Mouse (Mus musculus): ENCODE results near the gene Tepp. TPM values are rescaled to one million over a fixed set of nuclear protein-coding genes. Genes with fewer than 3 reads are reported as not detected.
A peak's percentile ranks its signal among the peaks of the same experiment; 100 is the strongest.

Gene Tepp
- polyA plus RNA-seq (2016; fragmentation: Nextera tagmentation; extraction: Ambion mirVana): not detected in 2 replicates

GRCm38 (mm10) chr8:95310342-95310970 is at the start of gene Tepp:
Gene Tepp (plus strand): TSS chr8:95310566.
- 27% methylated on average over 6 of the region's 6 CpGs for WGBS
- no peaks in the 10 kb centered on the region for H3K9me3 ChIP-seq
- no peaks in the 10 kb centered on the region; the same call in 1 of the 2 replicates for H3K27me3 ChIP-seq (ENCODE audit: insufficient read depth, poor library complexity, severe bottlenecking)
- no peak within 1 kb of the TSS for H3K4me3 ChIP-seq
- no peak for DNase-seq (ENCODE audit: low spot score)
- no peaks in the 10 kb centered on the region for H3K36me3 ChIP-seq
- H3K27ac ChIP-seq: no peak within 1 kb of the TSS
- H3K4me1 ChIP-seq (replicated peaks): peaks cover 17% of the 10 kb centered on the region

DNA sequence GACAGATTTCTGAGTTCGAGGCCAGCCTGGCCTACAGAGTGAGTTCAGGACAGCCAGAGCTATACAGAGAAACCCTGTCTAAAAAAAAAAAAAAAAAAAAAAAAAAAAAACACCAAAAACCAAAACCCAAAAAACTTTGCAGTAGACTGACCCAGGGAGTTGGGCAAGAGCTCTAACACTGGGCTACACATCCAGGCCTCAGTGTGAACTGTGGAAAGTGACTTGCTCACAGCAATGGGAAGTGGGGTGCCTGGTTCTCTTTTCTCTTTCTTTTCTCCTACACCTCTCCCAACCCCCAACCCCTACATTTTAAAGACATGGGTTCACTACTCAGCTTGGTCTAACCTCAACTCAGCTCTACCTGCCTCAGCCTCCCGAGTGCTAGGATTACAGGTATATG is 48.2 kb upstream of the Tepp start:
- 83% methylated on average over 2 of the region's 2 CpGs for WGBS
- H3K4me1 ChIP-seq (replicated peaks): no peaks in the 10 kb centered on the region

GRCm38 (mm10) chr8:95270501-95270900 is 39.9 kb upstream of the Tepp start:
- Histone ChIP-seq H3K4me3 (no peak overlapping the region), H3K27me3 (ENCODE audit: insufficient read depth, poor library complexity, severe bottlenecking) (no peaks in the 10 kb centered on the region), H3K9me3 (no peaks in the 10 kb centered on the region), H3K27ac (peak overlapping the region; percentile 40; the same call in 1 of the 2 replicates), H3K4me1 (replicated peaks) (peaks cover 13% of the 10 kb centered on the region), H3K36me3 (no peaks in the 10 kb centered on the region)
- WGBS: 72% methylated on average over 12 of the region's 12 CpGs
- no peak for DNase-seq (ENCODE audit: low spot score)

More for the DNA sequence above, 48.2 kb upstream of the Tepp start:
- no peaks in the 10 kb centered on the region for H3K36me3 ChIP-seq
- no peak overlapping the region for H3K27ac ChIP-seq
- H3K9me3 ChIP-seq: no peaks in the 10 kb centered on the region
- no peaks in the 10 kb centered on the region for H3K27me3 ChIP-seq (ENCODE audit: insufficient read depth, poor library complexity, severe bottlenecking)
- no peak overlapping the region for H3K4me3 ChIP-seq
- DNase-seq (ENCODE audit: low spot score): no peak

GRCm38 (mm10) chr8:95271841-95272240 is 38.5 kb upstream of the Tepp start:
- 39% methylated on average over 4 of the region's 4 CpGs for WGBS
- no peaks in the 10 kb centered on the region for H3K9me3 ChIP-seq
- no peak for DNase-seq (ENCODE audit: low spot score)
- H3K27me3 ChIP-seq (ENCODE audit: insufficient read depth, poor library complexity, severe bottlenecking): no peaks in the 10 kb centered on the region
- peaks cover 13% of the 10 kb centered on the region for H3K4me1 ChIP-seq (replicated peaks)
- H3K27ac ChIP-seq: no peak overlapping the region
- H3K4me3 ChIP-seq: no peak overlapping the region
- H3K36me3 ChIP-seq: no peaks in the 10 kb centered on the region

- H3K4me1 ChIP-seq (replicated peaks): peaks cover 13% of the 10 kb centered on the region
- 34% methylated on average over 2 of the region's 2 CpGs for WGBS
- no peak overlapping the region for H3K27ac ChIP-seq
- no peak overlapping the region for H3K4me3 ChIP-seq
- H3K9me3 ChIP-seq: no peaks in the 10 kb centered on the region
- H3K36me3 ChIP-seq: no peaks in the 10 kb centered on the region
- no peak for DNase-seq (ENCODE audit: low spot score)
- H3K27me3 ChIP-seq (ENCODE audit: insufficient read depth, poor library complexity, severe bottlenecking): no peaks in the 10 kb centered on the region
Observed at GRCm38 (mm10) chr8:95272871-95273270, 37.5 kb upstream of the Tepp start.

- no peaks in the 10 kb centered on the region for H3K9me3 ChIP-seq
- H3K36me3 ChIP-seq: no peaks in the 10 kb centered on the region
- H3K27ac ChIP-seq: no peak overlapping the region
- H3K27me3 ChIP-seq (ENCODE audit: insufficient read depth, poor library complexity, severe bottlenecking): no peaks in the 10 kb centered on the region
- no peak overlapping the region for H3K4me3 ChIP-seq
- peaks cover 6% of the 10 kb centered on the region for H3K4me1 ChIP-seq (replicated peaks)
- no peak for DNase-seq (ENCODE audit: low spot score)
- 65% methylated on average over 5 of the region's 5 CpGs for WGBS
Observed at GRCm38 (mm10) chr8:95281493-95281892, 28.9 kb upstream of the Tepp start.

DNA sequence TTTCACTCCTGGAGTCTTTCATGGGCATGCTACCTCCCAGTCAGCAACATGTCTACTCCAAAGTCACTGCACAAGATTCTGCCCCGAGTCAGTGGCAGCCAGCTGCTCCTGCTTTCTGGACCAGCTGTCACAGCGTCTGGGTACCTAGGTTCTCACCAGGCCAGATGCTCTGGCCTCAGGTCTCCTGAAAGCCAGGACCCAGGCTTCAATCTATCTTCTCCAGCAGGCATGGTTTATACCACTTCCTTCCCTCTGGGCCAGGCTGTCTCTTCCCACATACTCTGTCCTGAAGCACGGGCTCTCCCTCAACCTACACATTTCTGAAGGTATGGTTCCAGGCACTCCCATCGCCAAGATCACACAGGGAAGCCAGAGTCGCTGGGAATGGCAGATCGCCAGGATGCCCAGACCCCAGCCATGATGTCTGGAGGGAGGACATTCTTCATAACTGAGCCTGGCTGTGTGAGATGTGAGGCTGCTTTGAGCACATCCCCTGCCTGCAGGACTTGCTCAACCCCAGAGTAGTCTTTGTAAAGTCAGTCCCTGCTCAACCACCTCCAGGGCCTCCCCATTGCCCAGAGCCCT is 21.2 kb upstream of the Tepp start:
- no peak overlapping the region for H3K27ac ChIP-seq
- 0 out of 2 replicates have a peak, but pooled peaks cover 4% of the 10 kb centered on the region for H3K4me1 ChIP-seq (replicated peaks)
- DNase-seq (ENCODE audit: low spot score): no peak
- no peaks in the 10 kb centered on the region for H3K36me3 ChIP-seq
- no peaks in the 10 kb centered on the region for H3K9me3 ChIP-seq
- no peaks in the 10 kb centered on the region for H3K27me3 ChIP-seq (ENCODE audit: insufficient read depth, poor library complexity, severe bottlenecking)
- no peak overlapping the region for H3K4me3 ChIP-seq
- 83% methylated on average over 6 of the region's 6 CpGs for WGBS

GRCm38 (mm10) chr8:95293172-95293571 is 17.2 kb upstream of the Tepp start:
- H3K27me3 ChIP-seq (ENCODE audit: insufficient read depth, poor library complexity, severe bottlenecking): no peaks in the 10 kb centered on the region
- peaks cover 8% of the 10 kb centered on the region; the same call in 1 of the 2 replicates for H3K4me1 ChIP-seq (replicated peaks)
- no peaks in the 10 kb centered on the region for H3K9me3 ChIP-seq
- H3K36me3 ChIP-seq: no peaks in the 10 kb centered on the region
- WGBS: 90% methylated on average over 11 of the region's 11 CpGs
- no peak overlapping the region for H3K27ac ChIP-seq
- no peak for DNase-seq (ENCODE audit: low spot score)
- no peak overlapping the region for H3K4me3 ChIP-seq

DNA sequence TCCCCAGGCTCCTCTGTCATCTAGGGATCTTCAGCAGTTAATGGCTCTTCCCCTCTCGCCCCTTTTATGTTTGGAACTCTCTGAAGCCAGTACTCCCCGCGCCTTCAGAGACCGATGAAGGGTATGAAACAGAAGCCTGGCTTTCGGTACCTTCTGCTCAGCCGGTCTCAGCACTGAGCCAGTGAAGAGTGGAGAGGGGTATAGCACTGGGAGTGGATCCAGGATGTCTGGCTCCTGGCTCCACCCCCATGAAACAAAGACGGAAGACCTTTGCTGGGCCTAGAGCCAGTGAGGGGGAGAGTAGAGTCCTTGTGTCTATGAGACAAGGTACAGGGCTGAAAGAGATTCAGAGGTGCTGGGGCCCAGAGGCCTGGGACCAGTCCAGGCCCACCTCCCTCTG is 16.5 kb upstream of the Tepp start:
- Histone ChIP-seq H3K4me1 (replicated peaks) (peaks cover 8% of the 10 kb centered on the region; the same call in 1 of the 2 replicates), H3K9me3 (no peaks in the 10 kb centered on the region), H3K36me3 (no peaks in the 10 kb centered on the region), H3K27ac (0 out of 2 replicates have a peak overlapping the region, but pooled peaks have one; percentile 5), H3K27me3 (ENCODE audit: insufficient read depth, poor library complexity, severe bottlenecking) (no peaks in the 10 kb centered on the region), H3K4me3 (no peak overlapping the region)
- 83% methylated on average over 7 of the region's 7 CpGs for whole genome bisulfite sequencing
- no peak for DNase-seq (ENCODE audit: low spot score)

DNA sequence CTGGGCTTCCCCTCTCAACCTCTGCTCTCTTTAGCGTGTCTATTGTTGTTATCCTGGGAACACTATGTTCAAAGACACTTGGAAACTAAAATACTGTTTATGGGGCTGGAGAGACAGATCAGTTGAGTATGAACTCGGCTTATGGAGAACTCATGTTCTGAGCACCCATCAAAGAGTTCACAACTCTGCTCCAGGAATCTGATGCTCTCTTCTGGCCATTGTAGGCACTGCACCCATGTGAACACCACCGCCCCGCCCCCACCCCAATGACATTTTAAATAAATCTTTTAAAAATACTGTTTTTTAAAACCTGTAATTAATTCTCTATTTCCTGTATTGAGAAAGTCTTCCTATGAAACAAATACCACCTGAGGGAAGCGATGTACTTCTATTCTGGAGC is 8.0 kb upstream of the Tepp start:
- no peaks in the 10 kb centered on the region for H3K27me3 ChIP-seq (ENCODE audit: insufficient read depth, poor library complexity, severe bottlenecking)
- H3K9me3 ChIP-seq: no peaks in the 10 kb centered on the region
- H3K4me1 ChIP-seq (replicated peaks): peaks cover 9% of the 10 kb centered on the region; the same call in 1 of the 2 replicates
- no peak overlapping the region for H3K27ac ChIP-seq
- no peak overlapping the region for H3K4me3 ChIP-seq
- 18% methylated on average over 5 of the region's 5 CpGs for WGBS
- H3K36me3 ChIP-seq: no peaks in the 10 kb centered on the region
- DNase-seq (ENCODE audit: low spot score): peak; percentile 25

GRCm38 (mm10) chr8:95305526-95305925 is 4.8 kb upstream of the Tepp start:
- Histone ChIP-seq H3K4me1 (replicated peaks) (peaks cover 7% of the 10 kb centered on the region), H3K27ac (no peak overlapping the region), H3K36me3 (no peaks in the 10 kb centered on the region), H3K9me3 (no peaks in the 10 kb centered on the region), H3K27me3 (ENCODE audit: insufficient read depth, poor library complexity, severe bottlenecking) (no peaks in the 10 kb centered on the region), H3K4me3 (no peak overlapping the region)
- DNase-seq (ENCODE audit: low spot score): no peak
- 65% methylated on average over 4 of the region's 4 CpGs for WGBS

GRCm38 (mm10) chr8:95306431-95306830 is 3.9 kb upstream of the Tepp start, which contains the start of gene Cngb1:
Gene Cngb1 (minus strand): TSS chr8:95306585.
- Histone ChIP-seq H3K9me3 (no peaks in the 10 kb centered on the region), H3K36me3 (no peaks in the 10 kb centered on the region), H3K4me3 (no peak within 1 kb of the TSS), H3K27ac (no peak within 1 kb of the TSS), H3K4me1 (replicated peaks) (peaks cover 16% of the 10 kb centered on the region), H3K27me3 (ENCODE audit: insufficient read depth, poor library complexity, severe bottlenecking) (no peaks in the 10 kb centered on the region; the same call in 1 of the 2 replicates)
- DNase-seq (ENCODE audit: low spot score): no peak
- 58% methylated on average over 6 of the region's 6 CpGs for WGBS

DNA sequence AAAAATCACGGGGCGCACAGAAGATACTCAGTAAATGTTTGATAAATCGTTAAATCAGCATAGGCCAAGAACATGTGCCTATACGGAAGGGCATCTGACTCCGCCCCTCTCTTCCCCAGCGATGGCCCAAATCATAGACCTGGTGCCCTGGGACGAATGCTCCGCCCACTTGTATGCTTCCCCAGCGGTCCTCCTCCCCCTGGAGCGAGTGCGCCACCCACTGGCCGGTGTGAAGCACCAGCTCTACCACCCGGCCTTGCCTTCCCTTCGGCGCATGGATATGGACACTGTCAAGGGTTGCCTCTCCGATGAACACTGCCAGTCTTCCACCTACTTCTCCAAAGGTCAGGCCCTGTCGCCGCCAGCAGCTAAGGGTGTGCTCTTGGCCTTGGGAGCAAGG is 2.5 kb downstream of the Tepp start:
- H3K27me3 ChIP-seq (ENCODE audit: insufficient read depth, poor library complexity, severe bottlenecking): no peaks in the 10 kb centered on the region; the same call in 1 of the 2 replicates
- 71% methylated on average over 18 of the region's 18 CpGs for WGBS
- H3K27ac ChIP-seq: no peak overlapping the region
- H3K9me3 ChIP-seq: no peaks in the 10 kb centered on the region
- no peak overlapping the region for H3K4me3 ChIP-seq
- no peak for DNase-seq (ENCODE audit: low spot score)
- H3K36me3 ChIP-seq: no peaks in the 10 kb centered on the region
- H3K4me1 ChIP-seq (replicated peaks): peaks cover 12% of the 10 kb centered on the region
